Mouse (Mus musculus) E14TG2a.4 (cell line): ENCODE data around the gene Syncrip.

Experiments used
- CTCF ChIP-seq: conservative IDR thresholded peaks from 2 replicates; pipeline ENCODE4 v1.5.1; 2014; ENCODE audit warnings: low read length
- NANOG ChIP-seq: IDR thresholded peaks from 2 replicates; pipeline ENCODE4 v1.6.1; 2014; ENCODE audit warnings: borderline replicate concordance, low read length, mixed read lengths
- POU5F1 ChIP-seq: IDR thresholded peaks from 2 replicates; pipeline ENCODE4 v1.6.1; 2014; ENCODE audit warnings: low read length, borderline replicate concordance

DNA sequence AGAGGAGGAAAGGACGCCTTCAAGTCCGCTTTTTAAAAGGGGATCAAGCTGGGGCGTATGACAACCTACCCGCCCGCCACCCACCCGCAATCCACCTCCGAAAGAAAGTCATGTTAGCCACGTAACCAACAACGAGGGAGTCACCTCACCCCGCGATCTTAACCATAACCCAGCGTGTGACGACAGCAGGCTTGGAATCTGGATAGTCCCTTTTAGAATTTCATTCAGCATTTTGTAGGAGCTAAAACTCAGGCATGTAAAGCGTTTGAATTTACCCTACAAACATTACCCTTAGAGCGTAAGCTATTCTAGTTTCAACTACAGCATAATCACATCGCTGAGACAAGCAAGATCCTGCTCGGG, 43.2 kb downstream of the Syncrip start:
- TF ChIP-seq CTCF, result no peak
- no peak for TF ChIP-seq POU5F1
- TF ChIP-seq NANOG, result no peak
